Mouse (Mus musculus) limb, embryonic 11.5 days (tissue): ENCODE data around the gene Tpk1. TPM values are rescaled to one million over a fixed set of nuclear protein-coding genes. Genes with fewer than 3 reads are reported as not detected.

Experiments
- ATAC-seq: fragments of 200-750 bp; cut with Nextera tagmentation; 2 replicates; pipeline ENCODE4 v1.8.0; 2017; ENCODE audit warnings: low read depth; ENCODE audit not compliant: insufficient number of reproducible peaks, low FRiP score, low TSS enrichment
- DNase-seq: peaks from one replicate; pipeline ENCODE4 v3.0.0-alpha.2; 2015; ENCODE audit warnings: low spot score
- H3K27ac ChIP-seq: fragments of 300-500 bp; sonication (generic); replicated peaks from 2 replicates; pipeline ENCODE4 v1.5.1; 2014; ENCODE audit warnings: low read depth, mild to moderate bottlenecking, low read length
- H3K27me3 ChIP-seq: fragments of 300-500 bp; sonication (generic); 2 replicates; pipeline ENCODE4 v1.6.1; 2014; ENCODE audit warnings: mild to moderate bottlenecking, low read length, mixed read lengths; ENCODE audit not compliant: control insufficient read depth, insufficient read depth
- H3K36me3 ChIP-seq: fragments of 300-500 bp; sonication (generic); 2 replicates; pipeline ENCODE4 v1.6.1; 2014; ENCODE audit warnings: mild to moderate bottlenecking, low read length, moderate library complexity, mixed read lengths; ENCODE audit not compliant: control insufficient read depth, insufficient read depth
- H3K4me1 ChIP-seq: fragments of 300-500 bp; sonication (generic); 2 replicates; pipeline ENCODE4 v1.6.1; 2014; ENCODE audit warnings: low read length, mixed read lengths; ENCODE audit not compliant: control insufficient read depth, insufficient read depth
- H3K4me2 ChIP-seq: fragments of 300-500 bp; sonication (generic); 2 replicates; pipeline ENCODE4 v1.6.1; 2014; ENCODE audit warnings: low read depth, mild to moderate bottlenecking, moderate library complexity; ENCODE audit not compliant: severe bottlenecking
- H3K4me3 ChIP-seq: fragments of 300-500 bp; sonication (generic); 2 replicates; pipeline ENCODE4 v1.5.1; 2014; ENCODE audit warnings: low read depth, low read length
- H3K9ac ChIP-seq: fragments of 300-500 bp; sonication (generic); 2 replicates; pipeline ENCODE4 v1.6.1; 2014; ENCODE audit warnings: mild to moderate bottlenecking, low read length
- H3K9me3 ChIP-seq: fragments of 300-500 bp; sonication (generic); 2 replicates; pipeline ENCODE4 v1.6.1; 2016; ENCODE audit warnings: low read length; ENCODE audit not compliant: control insufficient read depth
- WGBS: fragments of 180-500 bp; shearing (Covaris S2); extraction: QIAGEN DNeasy Blood & Tissue Kit; methylation state at CpG from one replicate; pipeline ENCODE4 v1.1.7; 2014; 5-methylcytosine and 5-hydroxymethylcytosine counted together
- polyA plus RNA-seq: library from polyadenylated mRNA; unstranded; fragments of >200 nt; fragmentation: Nextera tagmentation; extraction: Ambion mirVana; gene quantifications from 2 replicates; pipeline ENCODE4 v1.2.1, GENCODE M21; 2014

Tpk1 gene
- polyA plus RNA-seq, 1 experiment from 2014 or later = 7.3 TPM

DNA sequence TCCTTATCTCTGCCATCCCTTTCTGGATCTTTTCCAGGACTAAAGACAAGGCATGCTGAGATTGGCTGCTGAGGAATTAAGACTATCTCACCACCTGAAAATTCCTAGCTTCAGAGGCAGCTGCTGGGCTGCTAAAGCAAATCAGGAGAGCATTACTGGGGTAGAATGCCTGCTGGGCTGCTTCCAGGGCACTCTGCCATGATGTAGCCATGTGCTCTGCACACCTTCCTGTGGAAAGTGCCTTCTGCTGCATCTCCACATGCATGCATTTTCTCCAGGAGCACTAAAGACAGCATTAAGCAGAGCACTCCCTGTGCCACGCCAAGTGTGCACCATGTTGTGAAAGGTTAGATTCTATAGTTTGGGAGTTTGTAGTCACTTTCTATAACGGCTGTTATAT, 16.6 kb downstream of the Tpk1 start:
- DNase-seq (no peak), ATAC-seq (no peak)
- no peak overlapping the region for H3K9ac ChIP-seq
- no peak overlapping the region for H3K4me3 ChIP-seq
- 87% methylated on average over 2 of the region's 2 CpGs for WGBS
- no peaks in the 10 kb centered on the region for H3K27me3 ChIP-seq
- H3K36me3 ChIP-seq = no peaks in the 10 kb centered on the region
- H3K27ac ChIP-seq = no peak overlapping the region
- no peaks in the 10 kb centered on the region for H3K9me3 ChIP-seq
- no peak overlapping the region for H3K4me2 ChIP-seq
- no peaks in the 10 kb centered on the region for H3K4me1 ChIP-seq

DNA sequence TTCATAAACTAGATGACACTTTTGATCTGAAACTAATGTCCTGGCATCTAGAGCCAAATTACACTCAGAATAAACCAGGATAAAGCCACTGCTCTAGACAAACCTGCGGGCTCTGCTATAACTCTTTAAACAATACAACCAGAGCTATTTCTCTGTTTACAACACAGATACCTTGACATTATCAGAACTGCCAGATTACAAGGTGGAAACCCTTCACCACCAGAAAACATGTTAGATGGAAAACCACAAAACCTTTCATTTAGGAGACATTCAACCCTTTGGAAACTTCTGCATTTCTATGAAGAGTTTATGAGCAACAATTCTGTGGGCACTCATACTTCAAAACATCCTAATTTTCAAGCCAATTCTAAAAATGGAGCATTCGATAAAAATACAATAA, 20.4 kb downstream of the Tpk1 start:
- Histone ChIP-seq H3K4me3 (no peak overlapping the region), H3K36me3 (no peaks in the 10 kb centered on the region), H3K9me3 (no peaks in the 10 kb centered on the region), H3K27ac (no peak overlapping the region), H3K27me3 (no peaks in the 10 kb centered on the region), H3K4me1 (no peaks in the 10 kb centered on the region), H3K4me2 (no peak overlapping the region), H3K9ac (no peak overlapping the region)
- DNase-seq = no peak
- no peak for ATAC-seq
- 93% methylated on average over 2 of the region's 2 CpGs for WGBS

DNA sequence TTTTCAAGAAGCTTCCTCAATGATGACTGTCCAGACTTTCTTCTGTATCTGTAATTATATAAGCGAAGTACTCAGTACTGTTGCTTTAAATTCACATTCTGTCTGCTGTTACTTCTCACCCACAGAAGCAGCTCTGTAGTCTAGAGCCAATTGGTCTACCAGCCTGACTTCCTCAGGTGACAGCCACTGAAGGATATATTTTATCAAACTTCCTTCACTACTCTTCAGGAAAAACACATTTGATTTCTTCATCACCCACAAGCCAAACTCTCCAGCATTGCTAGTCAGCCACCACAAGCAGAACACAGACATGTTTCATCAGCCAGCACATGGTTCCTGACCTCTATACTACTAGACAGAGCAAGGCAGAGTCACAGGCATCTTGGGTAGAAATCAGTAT, 21.0 kb downstream of the Tpk1 start:
- Histone ChIP-seq H3K4me1 (no peaks in the 10 kb centered on the region), H3K27me3 (no peaks in the 10 kb centered on the region), H3K9ac (no peak overlapping the region), H3K36me3 (no peaks in the 10 kb centered on the region), H3K4me3 (no peak overlapping the region), H3K27ac (no peak overlapping the region), H3K9me3 (no peaks in the 10 kb centered on the region), H3K4me2 (no peak overlapping the region)
- WGBS = 94% methylated on average over 1 of the region's 1 CpGs
- DNase-seq (no peak), ATAC-seq (no peak)

DNA sequence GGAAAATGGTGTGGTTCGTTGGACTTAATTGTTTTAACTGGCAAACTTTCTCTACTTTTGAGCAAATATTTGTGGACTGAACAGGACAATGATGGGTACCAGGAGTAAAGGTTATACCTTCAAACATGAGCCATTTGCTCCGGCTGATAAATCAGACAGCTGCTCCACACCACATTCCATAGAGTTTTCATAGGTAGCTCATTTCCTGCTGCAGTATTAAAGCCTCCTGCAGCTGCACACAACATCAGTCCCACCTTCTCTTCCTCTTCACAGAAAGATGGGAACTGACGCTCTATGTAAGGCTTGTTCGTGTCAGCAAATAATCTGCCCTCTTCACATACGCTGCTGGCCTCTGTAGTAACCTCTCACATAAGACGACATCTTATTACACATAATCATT, 22.4 kb downstream of the Tpk1 start:
- no peak overlapping the region for H3K9ac ChIP-seq
- no peaks in the 10 kb centered on the region for H3K9me3 ChIP-seq
- no peak overlapping the region for H3K27ac ChIP-seq
- H3K4me3 ChIP-seq = no peak overlapping the region
- H3K27me3 ChIP-seq = no peaks in the 10 kb centered on the region
- ATAC-seq (no peak), DNase-seq (no peak)
- no peak overlapping the region for H3K4me2 ChIP-seq
- WGBS = 79% methylated on average over 6 of the region's 6 CpGs
- H3K36me3 ChIP-seq = no peaks in the 10 kb centered on the region
- H3K4me1 ChIP-seq = no peaks in the 10 kb centered on the region

DNA sequence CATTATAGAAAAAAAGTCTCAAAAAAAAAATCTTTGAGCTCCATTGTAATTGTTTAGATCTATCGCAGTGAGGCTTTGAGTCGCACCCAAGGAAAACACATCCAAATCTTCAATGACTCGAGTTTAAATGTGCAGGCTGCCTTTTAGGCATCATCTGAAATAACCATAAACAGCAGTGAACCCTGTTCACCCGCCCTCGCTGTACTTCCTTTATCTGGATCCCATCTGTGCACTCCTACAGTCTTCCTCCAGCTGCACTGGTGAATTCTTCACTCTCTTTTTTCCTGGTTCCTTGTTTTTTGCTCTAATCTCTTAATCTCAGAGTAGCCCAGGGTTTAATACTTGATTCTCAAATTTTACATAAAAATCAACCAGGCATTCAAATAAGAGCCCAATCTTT, 23.7 kb downstream of the Tpk1 start:
- whole genome bisulfite sequencing = 77% methylated on average over 5 of the region's 5 CpGs
- no peak overlapping the region for H3K9ac ChIP-seq
- DNase-seq (no peak), ATAC-seq (no peak)
- no peak overlapping the region for H3K4me2 ChIP-seq
- H3K4me3 ChIP-seq = no peak overlapping the region
- H3K9me3 ChIP-seq = no peaks in the 10 kb centered on the region
- no peaks in the 10 kb centered on the region for H3K27me3 ChIP-seq
- H3K4me1 ChIP-seq = no peaks in the 10 kb centered on the region
- H3K36me3 ChIP-seq = no peaks in the 10 kb centered on the region
- H3K27ac ChIP-seq = no peak overlapping the region

DNA sequence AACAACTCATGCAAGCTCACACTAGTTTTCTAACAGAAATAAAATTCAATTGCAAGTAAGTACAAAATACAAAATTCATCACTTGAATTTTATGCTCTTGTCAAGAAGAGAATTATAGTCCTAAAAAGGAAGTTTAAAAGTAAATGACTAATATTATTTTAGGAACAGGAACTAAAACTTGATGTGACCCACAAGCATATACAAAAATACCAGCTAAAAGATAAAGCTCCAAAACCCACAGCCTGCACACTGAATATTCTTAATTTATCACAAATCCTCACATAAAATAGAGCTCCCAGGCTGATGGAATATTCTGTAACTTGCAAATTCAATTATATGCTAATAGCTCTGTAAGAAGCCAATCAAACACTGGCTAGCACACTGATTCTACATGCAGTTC, 25.5 kb downstream of the Tpk1 start:
- no peaks in the 10 kb centered on the region for H3K9me3 ChIP-seq
- no peak overlapping the region for H3K27ac ChIP-seq
- H3K4me3 ChIP-seq = no peak overlapping the region
- DNase-seq (no peak), ATAC-seq (no peak)
- H3K36me3 ChIP-seq = no peaks in the 10 kb centered on the region
- no peak overlapping the region for H3K9ac ChIP-seq
- no peaks in the 10 kb centered on the region for H3K27me3 ChIP-seq
- H3K4me2 ChIP-seq = no peak overlapping the region
- H3K4me1 ChIP-seq = no peaks in the 10 kb centered on the region

DNA sequence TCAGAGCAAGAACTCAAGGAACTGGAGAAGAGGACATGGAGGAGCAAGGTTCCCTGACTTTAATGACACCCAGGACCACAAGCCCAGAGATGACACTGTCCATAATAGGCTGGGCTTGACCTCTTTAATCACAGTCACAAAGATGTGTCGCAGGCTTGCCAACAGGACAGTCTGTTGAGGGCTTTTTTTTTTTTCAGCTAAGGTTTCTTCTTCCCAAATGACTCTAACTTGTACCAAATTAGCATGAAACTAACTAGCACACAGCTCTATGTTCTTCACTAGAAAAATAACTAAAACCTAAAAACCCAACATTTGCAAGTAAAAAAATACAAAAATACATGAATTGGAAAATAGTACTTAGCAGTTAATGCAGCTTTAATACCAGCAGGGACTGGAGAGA, 27.2 kb downstream of the Tpk1 start:
- Histone ChIP-seq H3K4me3 (no peak overlapping the region), H3K27ac (no peak overlapping the region), H3K9me3 (no peaks in the 10 kb centered on the region), H3K4me1 (no peaks in the 10 kb centered on the region), H3K36me3 (no peaks in the 10 kb centered on the region), H3K27me3 (no peaks in the 10 kb centered on the region), H3K4me2 (no peak overlapping the region), H3K9ac (no peak overlapping the region)
- 80% methylated on average over 1 of the region's 1 CpGs for WGBS
- DNase-seq (no peak), ATAC-seq (no peak)

DNA sequence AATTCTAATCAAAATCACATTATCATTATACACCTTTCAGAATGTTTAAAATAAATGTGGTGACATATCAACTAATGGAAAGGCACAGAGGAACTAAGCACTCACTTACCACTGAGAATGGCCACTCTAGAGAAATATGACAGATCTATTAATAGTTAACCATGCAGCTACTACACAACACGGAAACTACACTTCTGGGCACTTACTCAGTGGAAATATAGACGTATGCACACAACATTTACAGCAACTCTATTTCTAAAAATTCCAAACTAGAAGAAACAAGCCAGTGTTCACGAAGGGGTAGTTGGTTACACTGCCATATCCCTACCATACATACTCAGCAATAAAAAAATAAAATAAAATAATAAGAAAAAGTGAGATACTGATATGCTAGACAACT, 28.0 kb downstream of the Tpk1 start:
- ATAC-seq = no peak
- no peak overlapping the region for H3K9ac ChIP-seq
- H3K36me3 ChIP-seq = no peaks in the 10 kb centered on the region

DNA sequence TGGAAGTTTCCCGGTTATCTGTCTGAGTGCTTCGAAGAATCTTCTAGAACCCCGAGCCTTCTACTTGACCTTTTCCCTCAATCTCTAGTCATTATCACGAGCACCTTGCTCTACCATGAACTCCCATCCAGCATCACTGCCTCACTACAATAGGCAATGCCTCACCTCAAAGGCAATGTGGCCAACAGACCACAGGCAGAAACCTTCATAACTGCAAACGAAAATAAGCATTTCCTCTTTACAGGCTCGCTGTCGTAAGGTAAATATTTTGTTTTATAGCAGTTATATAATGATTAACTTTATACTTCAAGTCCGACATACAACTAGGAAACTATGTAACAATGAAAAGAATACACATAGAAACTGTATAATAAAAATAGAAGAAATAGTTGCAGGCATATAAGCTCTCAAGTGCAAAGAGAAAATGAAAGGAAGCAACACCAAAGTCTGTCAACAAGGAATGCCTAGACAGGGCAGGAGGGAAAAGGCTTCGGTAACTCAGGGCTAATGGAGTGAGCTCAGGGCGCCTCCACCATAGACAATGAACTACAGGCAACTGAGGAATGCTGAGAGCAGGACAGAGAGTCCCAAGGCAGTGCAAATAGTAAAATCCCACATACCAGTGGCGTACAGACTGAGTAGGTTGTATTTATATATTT, 29.0 kb downstream of the Tpk1 start:
- Histone ChIP-seq H3K9me3 (no peaks in the 10 kb centered on the region), H3K4me3 (no peak overlapping the region), H3K27me3 (no peaks in the 10 kb centered on the region), H3K36me3 (no peaks in the 10 kb centered on the region), H3K9ac (no peak overlapping the region), H3K27ac (no peak overlapping the region), H3K4me1 (no peaks in the 10 kb centered on the region), H3K4me2 (no peak overlapping the region)
- 92% methylated on average over 11 of the region's 11 CpGs for WGBS
- ATAC-seq (no peak), DNase-seq (no peak)

More for the DNA sequence above, 28.0 kb downstream of the Tpk1 start:
- Histone ChIP-seq H3K4me1 (no peaks in the 10 kb centered on the region), H3K27me3 (no peaks in the 10 kb centered on the region), H3K4me2 (no peak overlapping the region), H3K4me3 (no peak overlapping the region), H3K27ac (no peak overlapping the region), H3K9me3 (no peaks in the 10 kb centered on the region)
- whole genome bisulfite sequencing = 92% methylated on average over 3 of the region's 3 CpGs
- DNase-seq = no peak
